Mouse (Mus musculus) urinary bladder, postnatal 36 days (tissue): ENCODE measurements around the gene Tyw1.

Experiments
- DNase-seq, 2 experiments: peaks; one replicate each; pipeline ENCODE4 v3.0.0; 2022; ENCODE audit warnings: low spot score in 2 of 2, mixed read lengths in 1 of 2

Tyw1 gene

DNA sequence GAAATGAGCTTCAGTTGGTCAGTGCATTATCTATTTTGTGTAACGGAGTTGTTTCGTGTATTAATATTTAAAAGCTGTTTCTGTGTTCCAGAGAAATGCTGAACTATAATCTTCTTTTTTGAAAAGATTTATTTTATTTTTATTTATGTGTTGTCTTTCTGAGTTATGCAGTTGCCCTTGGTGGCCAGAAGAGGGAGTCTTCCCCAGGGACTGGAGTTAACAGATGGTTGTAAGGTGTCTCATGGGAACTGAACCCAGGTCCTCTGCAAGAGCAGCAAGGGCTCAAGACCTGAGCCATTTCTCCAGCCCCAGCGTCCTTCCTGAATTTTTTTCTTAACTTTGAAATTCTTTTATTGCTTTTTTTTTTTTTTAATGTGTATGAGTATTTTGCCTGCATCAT is 59.5 kb downstream of the Tyw1 start:
- DNase-seq, result no peak

DNA sequence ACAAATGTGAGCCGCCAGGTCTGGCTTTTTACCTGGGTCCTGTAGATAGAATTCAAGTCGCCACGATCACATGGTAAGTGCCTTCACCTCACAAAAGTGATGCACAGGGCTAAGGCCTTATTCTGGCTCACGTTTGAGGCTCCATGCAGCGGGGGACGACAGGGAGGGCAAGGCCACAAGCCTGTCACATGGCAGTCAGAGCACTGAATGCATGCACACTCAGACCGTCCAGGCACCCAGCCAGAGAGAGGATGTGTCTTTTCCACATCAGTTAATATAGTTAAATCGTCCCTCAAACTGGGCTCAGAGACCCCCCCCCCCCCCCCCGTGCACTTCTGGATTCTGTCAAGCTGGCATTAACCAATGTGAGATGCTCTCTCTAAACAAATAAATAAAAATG is 60.9 kb downstream of the Tyw1 start:
- DNase-seq, result no peak

DNA sequence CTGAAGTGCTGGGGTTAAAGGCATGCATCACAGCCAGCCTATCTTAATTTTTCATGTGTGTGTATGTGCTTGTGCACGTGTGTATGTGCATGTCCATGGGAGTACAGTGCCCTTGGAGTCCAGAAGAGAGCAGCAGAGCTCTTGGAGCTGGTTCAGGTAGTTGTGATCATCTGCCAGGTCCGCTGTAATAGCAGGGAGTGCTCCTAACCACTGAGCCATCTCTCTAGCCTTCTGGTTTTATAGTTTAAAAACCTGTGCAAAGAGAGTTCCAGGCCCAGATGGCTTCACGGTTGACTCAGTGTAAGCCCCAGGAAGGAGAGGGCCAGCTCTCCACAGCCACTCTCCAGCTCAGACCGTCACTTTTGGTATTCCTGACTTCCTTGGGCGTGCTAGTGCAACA is 64.4 kb downstream of the Tyw1 start:
- DNase-seq, result no peak

DNA sequence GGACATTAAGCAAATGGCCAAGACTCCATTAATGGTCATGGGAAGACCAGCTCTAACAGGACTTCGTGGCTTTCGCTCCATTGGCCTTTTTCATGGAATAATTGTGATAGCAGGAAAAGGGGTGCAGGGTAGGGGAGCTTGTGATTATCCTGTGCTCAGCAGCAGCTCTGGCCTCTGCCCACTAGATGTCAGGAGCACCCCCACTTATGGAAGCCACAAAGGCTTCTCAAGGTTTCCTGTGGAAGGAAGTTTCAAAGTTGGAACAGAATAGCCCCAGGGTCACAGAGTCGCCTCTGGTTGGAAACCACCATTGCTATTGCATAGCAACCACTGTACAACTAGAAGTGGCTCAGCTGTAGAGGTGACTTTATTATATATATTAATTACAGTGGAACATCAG is 65.1 kb downstream of the Tyw1 start:
- no peak for DNase-seq

DNA sequence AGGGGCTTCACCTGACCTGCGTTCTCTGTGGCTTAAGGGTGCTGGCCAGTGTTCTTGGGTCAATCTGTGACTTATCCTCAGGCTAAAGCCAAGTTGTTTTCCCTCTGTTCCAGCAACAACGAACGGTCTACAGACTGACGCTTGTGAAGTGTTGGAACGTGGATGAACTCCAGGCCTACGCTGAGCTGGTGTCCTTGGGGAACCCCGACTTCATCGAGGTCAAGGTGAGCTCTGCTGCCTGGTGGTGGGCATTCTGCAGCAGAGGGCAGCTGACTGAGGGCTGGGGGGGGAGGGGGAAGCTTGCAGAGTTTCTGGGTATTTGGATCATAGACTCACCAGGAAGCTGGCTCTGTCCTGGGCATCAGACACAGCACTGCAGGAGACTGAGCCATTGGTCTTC is 70.1 kb downstream of the Tyw1 start:
- no peak for DNase-seq

DNA sequence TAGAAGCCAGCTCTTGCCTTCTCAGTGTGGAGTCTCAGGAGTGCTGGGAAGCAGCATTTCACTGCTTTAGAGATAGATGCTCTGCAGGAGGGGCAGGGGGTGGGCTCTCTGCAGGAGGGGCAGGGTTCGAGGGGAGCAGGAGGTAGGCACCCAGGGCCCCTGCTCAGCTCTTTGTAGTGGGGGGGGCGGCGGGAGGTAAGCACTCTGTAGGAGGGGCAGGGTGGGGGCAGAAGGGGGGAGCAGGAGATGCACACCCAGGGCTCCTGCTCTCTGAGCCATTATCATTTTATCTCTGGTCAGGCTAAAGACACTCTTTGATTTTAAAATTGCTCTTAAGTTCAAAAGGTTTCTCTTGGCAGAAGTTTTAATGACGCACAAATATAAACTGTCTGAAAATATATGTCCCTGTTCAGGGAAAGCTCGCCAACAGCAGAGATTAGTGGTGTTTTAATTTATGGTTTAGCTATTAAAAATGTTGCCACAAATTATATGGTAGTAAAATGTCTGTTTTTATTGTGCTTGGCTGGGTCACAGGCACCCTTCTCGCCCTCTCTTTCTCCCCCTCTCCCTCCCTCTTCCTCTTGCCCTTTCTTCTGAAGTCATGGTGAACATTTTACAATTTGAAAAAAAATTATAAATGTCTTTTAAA is 72.3 kb downstream of the Tyw1 start:
- no peak for DNase-seq

DNA sequence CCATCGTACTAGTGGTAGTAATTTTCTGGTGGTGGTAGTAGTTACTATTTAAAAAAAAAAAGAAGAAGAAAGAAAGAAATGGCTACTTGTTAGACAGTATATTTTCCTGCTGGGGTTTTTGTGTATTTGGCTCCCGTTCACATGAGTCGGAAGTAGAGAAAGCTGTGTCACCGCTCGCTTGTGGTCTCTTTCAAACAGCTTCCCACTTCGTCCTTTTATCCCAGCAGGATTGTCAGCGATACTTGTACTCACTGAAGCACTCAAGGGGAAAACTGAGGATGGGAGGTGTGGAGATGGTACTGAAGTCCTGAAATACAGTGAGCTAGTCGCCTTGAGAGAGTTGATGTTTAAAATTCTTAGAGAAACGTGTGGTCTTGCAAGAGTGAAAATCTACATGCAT is 72.9 kb downstream of the Tyw1 start:
- no peak for DNase-seq

DNA sequence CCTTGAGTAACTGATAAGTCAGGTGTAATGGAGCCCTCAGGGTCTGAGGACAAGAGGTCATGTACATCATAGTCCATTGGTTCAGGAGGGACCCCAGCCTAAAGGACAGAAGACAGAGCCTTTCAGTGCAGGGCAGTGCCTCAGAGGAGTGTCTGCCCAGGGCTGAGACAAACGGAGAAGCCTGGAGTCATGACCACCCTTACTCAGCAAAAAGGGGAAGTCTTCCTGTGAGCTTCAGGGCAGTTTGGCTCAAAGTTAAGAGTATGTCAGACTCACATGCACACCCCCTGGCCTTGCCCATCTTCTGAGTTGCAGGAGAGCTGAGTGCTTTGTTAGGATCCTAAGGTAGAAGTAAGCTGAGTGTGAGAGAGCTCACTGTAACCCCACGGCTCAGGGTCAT is 74.5 kb downstream of the Tyw1 start:
- DNase-seq, result no peak

DNA sequence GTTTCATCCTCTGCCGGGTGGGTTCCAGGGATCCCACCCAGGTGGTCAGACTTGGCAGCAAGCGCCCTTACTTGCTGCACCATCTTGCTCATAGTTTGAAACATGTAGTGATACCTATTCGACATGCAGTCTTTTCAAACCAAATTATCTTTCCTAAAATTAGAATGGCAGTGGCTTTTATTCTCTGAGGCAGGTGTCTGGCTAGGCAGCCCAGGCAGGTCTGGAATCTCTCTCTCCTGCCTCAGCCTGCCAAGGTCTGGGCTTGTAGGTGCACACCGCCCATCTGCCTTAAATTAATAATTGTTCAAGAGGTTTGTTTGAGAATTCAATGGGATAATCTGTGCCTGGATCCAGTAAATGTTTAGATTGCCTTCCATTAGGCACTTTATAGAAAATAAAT is 75.4 kb downstream of the Tyw1 start:
- DNase-seq, result no peak

DNA sequence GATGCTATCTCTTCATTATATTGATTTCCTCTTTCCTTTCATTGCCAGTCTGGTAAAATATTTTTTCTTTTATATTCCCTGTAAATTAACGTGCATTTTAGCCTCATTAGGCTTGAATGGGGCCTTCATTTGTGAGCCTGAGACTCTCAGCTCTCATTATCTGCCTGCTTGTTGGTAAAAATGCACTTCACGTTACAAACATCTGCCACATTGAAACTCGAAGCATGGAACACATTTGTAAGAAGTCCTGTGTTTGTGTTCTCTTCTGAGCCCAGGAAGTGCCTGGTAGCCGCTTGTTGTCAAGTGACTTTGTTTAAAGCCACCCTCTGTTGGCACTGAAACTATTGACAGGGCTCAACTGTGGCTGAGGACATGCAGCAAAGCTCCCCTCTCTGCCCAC is 75.8 kb downstream of the Tyw1 start:
- no peak for DNase-seq

DNA sequence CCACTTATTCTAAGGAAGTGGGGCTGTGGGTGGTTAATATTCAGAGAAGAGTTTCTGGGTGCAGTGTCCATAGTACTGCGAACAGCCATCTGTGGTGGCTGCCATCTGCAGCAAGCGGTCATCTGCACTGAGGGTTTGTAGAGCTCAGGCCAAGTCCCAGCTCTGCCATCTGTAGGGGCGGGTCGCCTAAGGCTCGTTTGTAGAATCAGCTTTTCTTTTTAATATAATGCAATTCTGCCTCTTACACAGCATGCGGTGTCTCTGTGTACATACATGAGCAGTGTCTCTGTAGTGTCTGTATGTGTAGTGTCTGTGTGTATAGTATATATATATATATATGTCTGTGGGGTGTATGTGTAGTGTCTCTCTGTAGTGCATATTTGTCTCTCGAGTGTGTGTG is 78.1 kb downstream of the Tyw1 start:
- DNase-seq, result no peak

DNA sequence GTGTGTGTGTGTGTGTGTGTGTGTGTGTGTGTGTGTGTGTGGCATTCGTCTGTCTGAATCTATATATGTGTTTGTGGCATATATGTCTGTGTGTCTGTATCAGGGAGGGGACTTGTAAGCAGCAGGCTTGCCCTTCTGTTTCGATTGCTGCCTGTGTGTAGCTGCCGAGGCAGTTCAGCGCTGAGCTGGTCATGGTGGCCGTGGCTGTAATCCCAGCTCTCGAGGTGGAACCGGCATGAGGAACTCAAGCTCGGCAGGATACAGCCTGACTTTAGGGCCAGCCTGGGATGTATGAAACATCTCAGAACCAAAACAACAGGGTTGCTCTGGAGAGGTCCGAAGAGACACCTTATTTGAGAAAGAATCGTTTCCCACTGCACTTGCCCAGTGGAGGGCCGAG is 78.6 kb downstream of the Tyw1 start:
- no peak for DNase-seq

DNA sequence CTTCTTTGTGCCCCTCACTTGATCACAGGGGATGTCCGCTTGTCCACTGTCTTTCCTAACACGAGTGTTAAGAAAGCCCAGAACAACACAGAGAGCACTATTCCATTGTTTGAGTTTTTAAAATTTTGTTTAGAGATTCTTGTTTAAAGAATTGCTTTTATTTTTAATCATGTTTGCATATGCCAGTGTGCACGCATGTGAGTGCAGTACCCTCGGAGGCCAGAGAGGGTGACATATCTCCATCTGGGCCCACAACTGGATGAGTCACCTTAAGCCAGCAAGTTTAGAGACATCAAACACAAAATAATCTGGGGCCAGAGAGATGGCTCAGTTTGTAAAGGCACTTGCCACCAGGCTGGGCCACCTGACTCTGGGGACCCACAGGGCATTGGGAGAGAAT is 80.0 kb downstream of the Tyw1 start:
- DNase-seq, result no peak

DNA sequence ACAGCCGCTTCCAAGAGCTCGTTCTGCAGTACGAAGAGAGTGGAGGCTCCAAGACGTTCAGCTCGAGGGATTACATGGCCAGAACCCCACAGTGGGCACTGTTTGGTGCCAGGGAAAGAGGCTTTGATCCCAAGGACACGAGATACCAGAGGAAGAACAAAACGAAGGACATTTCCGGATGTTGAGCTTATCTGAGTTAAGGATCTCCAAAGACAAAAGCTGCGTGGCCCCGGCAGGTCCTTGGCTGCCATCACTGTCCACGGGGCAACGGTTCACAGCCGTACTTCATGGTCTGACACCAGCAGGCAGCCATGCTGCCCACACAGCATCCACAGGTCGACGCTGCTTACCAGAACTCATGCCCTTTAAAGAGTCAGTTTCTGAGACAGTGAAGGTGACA is 85.2 kb downstream of the Tyw1 start:
- no peak for DNase-seq

DNA sequence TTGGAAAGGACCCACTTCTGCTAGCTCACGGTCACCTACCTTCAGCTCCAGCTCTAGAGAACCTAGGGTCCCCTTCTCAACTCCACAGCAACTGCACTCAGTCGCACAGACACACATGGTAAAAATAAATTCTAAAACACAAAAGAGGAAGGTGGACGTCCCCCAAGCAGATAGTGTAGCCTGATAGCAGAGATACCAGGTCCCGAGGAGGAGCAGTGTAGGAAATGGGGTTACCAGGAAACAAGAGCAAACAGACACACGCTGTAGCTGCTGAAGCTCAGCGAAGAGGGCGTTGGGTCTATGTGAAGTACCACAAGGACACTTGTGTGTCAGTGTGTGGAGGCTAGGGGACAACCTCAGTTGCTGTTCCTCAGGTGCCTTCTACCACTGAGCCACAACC is 89.6 kb downstream of the Tyw1 start:
- no peak for DNase-seq

DNA sequence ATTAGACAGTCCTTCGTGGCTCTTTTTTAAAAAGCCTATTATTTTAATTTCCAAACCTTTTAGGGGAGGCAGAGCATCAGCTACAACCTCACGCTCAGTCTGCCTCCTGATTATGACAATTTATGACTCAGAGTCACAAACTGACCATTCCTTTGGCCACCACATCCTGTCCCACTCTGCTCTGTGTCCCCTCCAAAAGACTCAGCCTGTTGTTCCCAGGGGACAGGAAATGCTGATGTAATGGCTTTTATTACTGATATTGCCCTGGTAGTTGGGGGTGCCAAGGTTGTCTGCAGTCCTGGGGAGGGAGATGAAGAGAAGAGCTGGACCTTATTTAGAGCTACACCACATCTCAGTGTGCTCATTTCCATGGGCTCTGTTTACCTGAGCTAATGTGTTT is 90.5 kb downstream of the Tyw1 start:
- DNase-seq, result no peak

DNA sequence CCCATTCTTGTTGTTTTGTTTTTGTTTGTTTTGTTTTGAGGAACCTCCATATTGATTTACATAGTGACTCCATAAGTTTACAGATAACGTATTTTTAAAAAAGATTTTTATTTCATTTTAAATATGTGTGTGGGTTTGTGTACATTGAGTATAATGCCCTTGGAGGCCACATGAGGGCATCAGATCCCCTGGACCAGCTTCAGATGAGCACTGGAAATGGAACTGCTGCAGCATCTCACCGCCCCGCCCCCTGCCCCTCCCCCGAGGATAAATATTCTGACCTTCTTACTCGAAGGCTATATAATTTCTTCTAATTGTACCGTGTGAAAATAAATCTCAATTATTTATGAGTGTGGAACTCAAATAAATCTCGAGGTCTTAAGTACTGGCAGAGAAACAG is 99.8 kb downstream of the Tyw1 start:
- no peak for DNase-seq

DNA sequence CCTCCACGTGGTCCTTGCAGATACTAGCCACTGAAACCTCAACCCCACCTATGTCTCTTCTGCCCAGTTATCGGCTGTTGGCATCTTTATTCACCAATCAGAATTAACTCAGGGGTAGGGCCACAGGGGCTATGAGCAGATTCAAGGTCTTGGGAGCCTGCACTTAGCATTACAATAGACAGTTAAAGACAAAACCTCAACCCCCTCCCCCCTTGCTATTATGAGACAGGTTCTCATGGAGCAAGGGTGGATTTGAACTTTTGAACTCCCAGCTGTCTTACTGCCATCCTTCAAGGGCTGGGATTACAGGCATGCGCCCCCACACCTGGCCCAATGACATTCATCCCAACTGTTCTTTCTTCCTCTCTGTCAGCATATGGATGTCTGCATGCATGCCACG is 107.7 kb downstream of the Tyw1 start:
- no peak for DNase-seq

DNA sequence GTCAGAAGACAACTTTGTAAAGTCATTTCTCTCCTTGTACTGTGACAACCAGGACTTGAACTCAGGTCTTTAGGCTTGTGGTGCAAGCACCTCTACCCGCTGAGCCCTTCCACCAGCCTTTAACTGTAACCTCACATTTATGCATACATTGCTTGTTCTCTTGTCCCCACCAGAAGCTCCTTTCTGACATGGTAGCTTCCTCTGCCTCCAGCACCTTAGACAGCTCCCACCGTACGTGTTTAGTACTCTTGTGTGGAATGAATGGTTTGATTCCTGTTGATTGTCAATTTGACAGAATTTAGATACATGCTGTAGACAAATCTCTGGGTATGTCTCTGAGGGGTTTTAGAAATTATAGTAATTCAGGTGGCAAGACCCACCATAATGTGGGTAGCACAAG is 108.4 kb downstream of the Tyw1 start:
- DNase-seq, result no peak

DNA sequence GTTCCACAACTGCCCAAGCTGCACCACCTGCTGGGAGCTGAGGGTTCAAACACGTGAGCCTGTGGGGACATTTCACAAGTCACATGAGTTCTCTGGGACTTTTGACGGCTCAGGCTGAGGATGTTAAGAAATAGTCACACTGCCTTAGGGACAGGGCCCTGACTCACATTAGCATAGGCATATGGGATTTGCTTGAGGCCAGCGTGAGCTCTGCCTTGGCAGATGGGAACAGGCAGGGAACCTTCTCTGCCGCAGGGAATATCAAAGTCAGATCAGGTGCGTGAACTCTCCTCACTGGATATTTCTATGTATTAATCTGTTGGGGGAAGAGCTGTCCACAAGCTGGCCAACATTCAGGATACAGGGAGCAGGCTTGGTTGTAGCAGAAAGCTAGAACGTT is 112.8 kb downstream of the Tyw1 start:
- DNase-seq, result no peak

DNA sequence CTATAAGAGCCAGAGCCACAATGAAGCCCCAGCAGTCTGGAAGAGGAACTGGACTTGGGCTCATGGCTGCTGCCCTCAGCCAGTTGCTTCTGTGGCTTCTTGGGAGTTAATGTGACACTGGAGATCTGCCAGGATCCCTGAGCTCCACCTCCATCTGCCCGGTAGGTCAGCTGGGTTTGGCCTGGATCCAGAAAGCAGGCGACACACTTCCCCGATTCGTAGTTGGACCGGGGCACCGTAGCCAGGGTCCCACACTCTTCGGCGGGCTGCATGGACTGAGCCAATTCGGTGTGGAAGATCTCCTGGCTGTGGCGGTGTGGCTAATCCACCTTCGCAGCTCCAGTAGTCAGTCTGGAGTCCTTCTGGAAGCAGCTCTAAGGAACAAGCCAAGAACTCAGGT is 113.8 kb downstream of the Tyw1 start, which contains the start of gene Caln1:
Caln1 (plus strand) TSS at position 219 of the 400 bp plus-strand sequence.
- no peak for DNase-seq

DNA sequence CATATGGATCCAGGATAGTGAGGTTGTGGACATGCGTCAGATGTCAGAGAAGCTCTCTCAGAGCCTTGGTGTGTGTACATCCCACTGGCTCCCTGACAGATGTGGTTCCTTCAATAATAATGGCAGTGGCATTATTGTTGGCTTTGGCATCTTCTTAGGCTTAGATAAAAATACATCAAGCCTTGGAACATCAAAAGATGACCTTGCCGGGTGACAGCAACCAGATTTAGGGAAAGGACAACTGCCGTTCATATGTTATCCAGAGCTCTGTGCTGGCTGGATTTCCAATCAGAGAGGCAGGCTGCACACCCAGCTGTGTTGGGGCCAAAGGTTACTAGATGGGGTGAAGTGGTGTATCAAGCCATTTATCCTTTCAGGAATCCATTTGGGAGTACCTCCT is 120.0 kb downstream of the Tyw1 start:
- no peak for DNase-seq

DNA sequence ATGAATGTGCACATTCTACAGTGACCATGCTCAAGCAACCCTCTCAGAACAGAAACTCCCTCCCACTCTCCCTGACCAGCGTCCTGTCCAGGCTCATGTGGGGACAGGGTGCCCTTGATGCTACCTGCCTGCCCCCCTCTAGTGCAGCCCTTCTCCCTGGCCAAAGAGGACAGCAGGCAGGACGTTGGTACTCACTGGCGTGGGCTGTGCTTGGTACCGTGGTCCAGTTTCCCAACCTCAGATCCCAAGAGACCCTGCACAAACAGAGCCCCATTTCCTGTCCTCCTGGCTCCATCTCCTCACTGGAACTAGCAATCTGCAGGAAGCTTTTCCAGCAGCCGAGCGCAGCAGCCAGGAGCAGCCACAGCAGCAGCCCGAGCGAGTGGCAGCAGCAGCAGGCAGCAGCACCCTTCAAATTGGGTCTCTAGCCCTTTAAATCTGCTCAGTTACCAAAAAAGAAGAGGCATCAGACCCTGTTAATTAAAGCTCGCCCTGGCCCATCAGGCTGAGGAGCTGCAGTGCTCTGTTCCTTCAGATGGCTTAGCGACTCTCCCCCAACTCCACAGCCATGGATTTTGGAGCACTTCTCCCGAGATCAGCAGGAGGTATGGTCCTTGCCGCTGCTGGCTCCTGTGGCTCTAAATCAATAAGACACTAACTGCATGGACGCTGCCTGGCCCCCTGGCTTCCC is 128.9 kb downstream of the Tyw1 start, which contains the start of gene A330070K13Rik:
A330070K13Rik (minus strand) TSS at position 410 of the 691 bp plus-strand sequence.
- no peak for DNase-seq

DNA sequence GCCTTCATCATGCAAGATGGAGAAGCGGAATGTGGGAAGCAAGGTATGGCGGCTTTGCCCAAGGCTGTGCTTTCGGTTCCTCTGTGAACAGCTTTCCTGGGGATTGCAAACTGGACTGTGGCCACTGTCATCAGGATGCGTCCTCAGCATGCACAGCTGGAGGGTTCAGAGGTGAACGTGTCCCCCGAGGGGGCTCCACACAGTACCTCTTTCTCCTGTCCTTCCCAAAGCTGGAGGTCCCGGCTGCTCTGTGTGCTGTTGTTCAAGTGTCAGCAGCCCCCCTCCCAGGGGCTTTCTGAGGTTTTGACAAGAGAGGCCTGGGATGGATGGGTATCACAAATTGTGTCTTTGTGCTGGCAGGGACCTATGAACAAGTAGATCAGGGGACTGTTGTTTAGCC is 131.0 kb downstream of the Tyw1 start:
- DNase-seq, result no peak
